23 mouse cellular contexts compared by ENCODE assay signal in genomic region chr10:93356122-93356521, GRCm38 (mm10). TPM values are rescaled to one million over a fixed set of nuclear protein-coding genes. Genes with fewer than 3 reads are reported as not detected.
A peak's percentile ranks its signal among the peaks of the same experiment; 100 is the strongest.
DNase-seq lines count a peak whose midpoint lies in the region; ATAC-seq and TF ChIP-seq lines count a peak whose summit lies in the region.
"Had no signal": no experiment of that assay in that cellular context is flagged by ENCODE, and none has a peak within 500 bp of the region (broad histone marks: within the 10 kb centered on the region; RNA-seq: fewer than 3 reads in every experiment).

No protein-coding gene starts in this region.

- in situ Hi-C loops in CH12.LX (cut with MboI; ENCODE audit: low pct_ligation_motif_present, low pct_unique_long_range_greater_than_20kb, low sequenced_read_pairs): loop anchor here (10.0 kb wide), 2 partner anchors 61 to 191 kb away; partner anchors contain the start of gene Cdk17

- WGBS in heart, postnatal 0 days: 77% methylated on average over 9 of the region's 9 CpGs
- WGBS in heart, adult 2 months: 81% methylated on average over 9 of the region's 9 CpGs

- no peak for TF ChIP-seq POLR2A in heart, adult 2 months (IDR thresholded peaks at IDR 0.05; ENCODE audit: insufficient read depth, low read depth, low read length)
- TF ChIP-seq POLR2A in CH12.LX (IDR thresholded peaks at IDR 0.05; ENCODE audit: low read depth, low read length): peak; percentile 54

- H3K4me2 ChIP-seq in heart, postnatal 0 days (ENCODE audit: low read depth, low read length): no peak overlapping the region
- peak overlapping the region; percentile 37 for H3K4me2 ChIP-seq in CH12.LX (ENCODE audit: insufficient read depth, low read depth, poor library complexity, severe bottlenecking)
- H3K4me2 ChIP-seq: hindbrain, embryonic 14.5 days; limb, embryonic 13.5 days; liver, embryonic 13.5 days; lung, embryonic 15.5 days had no signal

- DNase-seq in heart, postnatal 0 days (ENCODE audit: low spot score): no peak
- no peak for DNase-seq in heart, adult 2 months
- DNase-seq in A20 (ENCODE audit: low read depth, low spot score): peak; percentile 60
- peak; percentile 91 for DNase-seq in CH12.LX (ENCODE audit: extremely low read depth)
- no peak for DNase-seq in gastrocnemius, postnatal 4 days (ENCODE audit: low spot score in 2 of 2)
- no peak for DNase-seq in adrenal gland, postnatal 4 days (ENCODE audit: low spot score in 2 of 2)
- DNase-seq in frontal cortex, postnatal 10 days (ENCODE audit: low spot score in 2 of 2): no peak
- DNase-seq: adrenal gland, postnatal 25 days; cerebellum, adult 18-20 months; gastrocnemius, postnatal 14 days; heart, postnatal 10 days; kidney, postnatal 10 days; layer of hippocampus, postnatal 36 days; liver, embryonic 13.5 days; lung, postnatal 4 days had no signal

- dilution Hi-C loops in CH12.LX (cut with MboI; ENCODE audit: extremely low pct_ligation_motif_present, extremely low pct_unique_long_range_greater_than_20kb, low sequenced_read_pairs): no loop called here

- H3K9ac ChIP-seq in heart, postnatal 0 days (replicated peaks; ENCODE audit: low read depth, low read length): no peak overlapping the region
- H3K9ac ChIP-seq in heart, adult 2 months (ENCODE audit: low read depth, low read length): no peak overlapping the region
- H3K9ac ChIP-seq in CH12.LX (ENCODE audit: insufficient read depth, low read depth): peak overlapping the region; percentile 86
- H3K9ac ChIP-seq: hindbrain, embryonic 14.5 days; limb, embryonic 13.5 days; liver, embryonic 13.5 days; lung, embryonic 15.5 days had no signal

- H3K79me2 ChIP-seq in heart, adult 2 months (replicated peaks; ENCODE audit: control insufficient read depth, insufficient read depth, low read length): no peaks in the 10 kb centered on the region
- no peaks in the 10 kb centered on the region for H3K79me2 ChIP-seq in CH12.LX (replicated peaks; ENCODE audit: control insufficient read depth, extremely low read depth, insufficient read depth, poor library complexity, severe bottlenecking)

- no peak for TF ChIP-seq EP300 in heart, postnatal 0 days (IDR thresholded peaks at IDR 0.05; ENCODE audit: low read depth)
- TF ChIP-seq EP300 in heart, adult 2 months (IDR thresholded peaks at IDR 0.05; ENCODE audit: insufficient read depth, low read depth, low read length): no peak
- TF ChIP-seq EP300 in CH12.LX (IDR thresholded peaks at IDR 0.05; ENCODE audit: low read length): peak; percentile 66; the same call in 1 of the 2 replicates

- no peak for TF ChIP-seq CTCF in heart, postnatal 0 days (IDR thresholded peaks at IDR 0.05; ENCODE audit: low read depth)
- TF ChIP-seq CTCF in heart, adult 2 months (IDR thresholded peaks at IDR 0.05): no peak
- TF ChIP-seq CTCF in CH12.LX (conservative IDR thresholded peaks at IDR 0.05 in 1 of 2, IDR thresholded peaks at IDR 0.05 in 1 of 2; ENCODE audit: low read depth in 2 of 2, low read length in 2 of 2): no peak

- no peaks in the 10 kb centered on the region for H3K9me3 ChIP-seq in heart, postnatal 0 days (replicated peaks; ENCODE audit: control insufficient read depth, low read length)
- peaks cover under 1% of the 10 kb centered on the region for H3K9me3 ChIP-seq in CH12.LX (replicated peaks; ENCODE audit: low read length)
- H3K9me3 ChIP-seq: limb, embryonic 13.5 days; liver, embryonic 13.5 days; lung, embryonic 15.5 days had no signal

- no peak overlapping the region for H3K4me3 ChIP-seq in heart, postnatal 0 days (ENCODE audit: low read depth, low read length)
- no peak overlapping the region for H3K4me3 ChIP-seq in heart, adult 2 months
- H3K4me3 ChIP-seq in CH12.LX (replicated peaks in 1 of 3; ENCODE audit: low read depth in 2 of 3, low read length in 2 of 3, poor library complexity in 1 of 3): peak overlapping the region; percentile 26 to 46 (median 46)
- H3K4me3 ChIP-seq: limb, embryonic 13.5 days; liver, embryonic 13.5 days; lung, embryonic 15.5 days; myocyte had no signal

- no peak; the same call in none of the 2 replicates for TF ChIP-seq RAD21 in CH12.LX (IDR thresholded peaks at IDR 0.05; ENCODE audit: low read depth, low read length)

- intact Hi-C loops in heart, adult 2 months (cut with DNase I): no loop called here

- ATAC-seq in heart, postnatal 0 days (ENCODE audit: insufficient read depth, low read depth): no peak
- ATAC-seq in megakaryocyte, adult 5-6 weeks (ENCODE audit: poor library complexity, severe bottlenecking): peak; percentile 67
- ATAC-seq: forebrain, embryonic 14.5 days; intestine, embryonic 16.5 days; Patski had no signal

- no peaks in the 10 kb centered on the region for H3K36me3 ChIP-seq in heart, postnatal 0 days (replicated peaks; ENCODE audit: control insufficient read depth, insufficient read depth, low read length)
- H3K36me3 ChIP-seq in heart, adult 2 months (ENCODE audit: control insufficient read depth, insufficient read depth, low read length): no peaks in the 10 kb centered on the region
- no peaks in the 10 kb centered on the region for H3K36me3 ChIP-seq in CH12.LX (replicated peaks in 1 of 2; ENCODE audit: control insufficient read depth in 1 of 2, insufficient read depth in 1 of 2, low read length in 1 of 2)
- H3K36me3 ChIP-seq: limb, embryonic 13.5 days; liver, embryonic 13.5 days; lung, embryonic 15.5 days had no signal

- H3K27ac ChIP-seq in heart, postnatal 0 days (ENCODE audit: low read depth): 0 out of 2 replicates have a peak overlapping the region, but pooled peaks have one; percentile 30
- no peak overlapping the region for H3K27ac ChIP-seq in heart, adult 2 months
- peak overlapping the region; percentile 100 for H3K27ac ChIP-seq in CH12.LX (ENCODE audit: insufficient read depth, low read depth)
- H3K27ac ChIP-seq: hindbrain, embryonic 14.5 days; limb, embryonic 13.5 days; liver, embryonic 13.5 days had no signal

- peaks cover 4% of the 10 kb centered on the region; the same call in 1 of the 2 replicates for H3K4me1 ChIP-seq in heart, postnatal 0 days (ENCODE audit: control insufficient read depth, insufficient read depth)
- peaks cover 3% of the 10 kb centered on the region for H3K4me1 ChIP-seq in heart, adult 2 months (ENCODE audit: control insufficient read depth, insufficient read depth, low read length)
- H3K4me1 ChIP-seq in CH12.LX (ENCODE audit: control insufficient read depth in 1 of 2, insufficient read depth in 2 of 2): peaks cover 53 to 87% of the 10 kb centered on the region in 2 experiments
- H3K4me1 ChIP-seq: limb, embryonic 13.5 days; liver, embryonic 13.5 days; lung, embryonic 15.5 days had no signal

- H3K27me3 ChIP-seq in heart, postnatal 0 days (ENCODE audit: control insufficient read depth, insufficient read depth, low read length): no peaks in the 10 kb centered on the region
- H3K27me3 ChIP-seq in heart, adult 2 months (ENCODE audit: control insufficient read depth, insufficient read depth, low read length): no peaks in the 10 kb centered on the region
- H3K27me3 ChIP-seq in CH12.LX (replicated peaks): no peaks in the 10 kb centered on the region
- H3K27me3 ChIP-seq: limb, embryonic 13.5 days; liver, embryonic 13.5 days; lung, embryonic 15.5 days; Patski had no signal

TF ChIP-seq in CH12.LX, 34 proteins besides CTCF, POLR2A, EP300 and RAD21 (continues in another document):
- no peak for TF ChIP-seq RCOR1 (conservative IDR thresholded peaks at IDR 0.05; ENCODE audit: low read depth, low read length)
- peak; percentile 93 for TF ChIP-seq IRF4 (IDR thresholded peaks at IDR 0.05; ENCODE audit: low read depth, low read length)
- no peak; the same call in 1 of the 2 replicates for TF ChIP-seq MAZ (IDR thresholded peaks at IDR 0.05; ENCODE audit: low read depth, low read length)
- no peak; the same call in 1 of the 2 replicates for TF ChIP-seq ZMIZ1 (IDR thresholded peaks at IDR 0.05; ENCODE audit: low read depth, low read length)
- TF ChIP-seq KAT2A (IDR thresholded peaks at IDR 0.05; ENCODE audit: insufficient replicate concordance, low read length): no peak
- TF ChIP-seq PAX5 (IDR thresholded peaks at IDR 0.05; ENCODE audit: low read length): no peak
- 0 out of 2 replicates have a peak, but pooled peaks have one; percentile 56 for TF ChIP-seq NELFE (IDR thresholded peaks at IDR 0.05; ENCODE audit: low read depth, low read length)
- TF ChIP-seq NRF1 (IDR thresholded peaks at IDR 0.05; ENCODE audit: low read depth, low read length): no peak; the same call in 1 of the 2 replicates
- no peak for TF ChIP-seq MXI1 (IDR thresholded peaks at IDR 0.05; ENCODE audit: low read depth, low read length)
- peak; percentile 39; the same call in 1 of the 2 replicates for TF ChIP-seq TBP (conservative IDR thresholded peaks at IDR 0.05; ENCODE audit: low read depth, low read length)
- TF ChIP-seq SIN3A (IDR thresholded peaks at IDR 0.05; ENCODE audit: low read length): no peak
- TF ChIP-seq USF1 (IDR thresholded peaks at IDR 0.05; ENCODE audit: low read depth, low read length): no peak
- no peak; the same call in 1 of the 2 replicates for TF ChIP-seq MEF2A (IDR thresholded peaks at IDR 0.05; ENCODE audit: borderline replicate concordance, low read depth, low read length)
- TF ChIP-seq ZC3H11A (IDR thresholded peaks at IDR 0.05; ENCODE audit: low read depth, low read length): no peak
- TF ChIP-seq ELF1 (IDR thresholded peaks at IDR 0.05; ENCODE audit: low read depth, low read length): peak; percentile 81
- TF ChIP-seq HCFC1 (IDR thresholded peaks at IDR 0.05; ENCODE audit: low read depth, low read length): no peak; the same call in 1 of the 2 replicates
- TF ChIP-seq ZKSCAN1 (IDR thresholded peaks at IDR 0.05; ENCODE audit: borderline replicate concordance, low read depth, low read length): no peak
- TF ChIP-seq E2F4 (IDR thresholded peaks at IDR 0.05; ENCODE audit: insufficient replicate concordance, low read depth, low read length): no peak
- TF ChIP-seq ETS1 (conservative IDR thresholded peaks at IDR 0.05; ENCODE audit: low read depth, low read length): peak; percentile 84
- no peak for TF ChIP-seq CHD1 (IDR thresholded peaks at IDR 0.05; ENCODE audit: low read depth, low read length)
- TF ChIP-seq JUND (conservative IDR thresholded peaks at IDR 0.05; ENCODE audit: low read depth, low read length): no peak
- no peak for TF ChIP-seq ZNF384 (IDR thresholded peaks at IDR 0.05; ENCODE audit: low read depth, low read length)

RNA-seq across cellular contexts. Expression of gene Elk3, which starts 45.2 kb away (rescaled TPM):
- 45.0 and 47.3 TPM in 2 replicates for total RNA-seq in heart, postnatal 0 days (2014; rRNA removed; ENCODE audit: low replicate concordance)
- polyA plus RNA-seq in heart, postnatal 0 days (2015; fragmentation: Nextera tagmentation; extraction: Ambion mirVana): 31.0 and 34.4 TPM in 2 replicates
- total RNA-seq in heart, adult 2 months (2021): 10 to 100 TPM; 33.8 to 39.4 TPM
- polyA plus RNA-seq in heart, adult 2 months (2012; rRNA removed): 31.9 and 32.1 TPM in 2 replicates
- total RNA-seq in CH12.LX (2012; rRNA removed) (22.3 and 25.8 TPM in 2 replicates), CH12.LX (2014; rRNA removed) (20.1 and 25.3 TPM in 2 replicates)
- polyA plus RNA-seq in CH12.LX (2012; ENCODE audit: insufficient read length, low read depth): 35.6 and 37.0 TPM in 2 replicates
- 27.1 and 29.4 TPM in 2 replicates for total RNA-seq in megakaryocyte, adult 5-6 weeks (2015)
- total RNA-seq in megakaryocyte, adult 5-6 weeks (2017): 19.8 and 22.6 TPM in 2 replicates
- 10 to 100 TPM; 63.4 to 64.4 TPM for total RNA-seq in gastrocnemius, postnatal 4 days (2021)
- 10 to 100 TPM; 71.3 to 72.3 TPM for total RNA-seq in adrenal gland, postnatal 4 days (2021)

Comparison
In these comparisons a context has a peak if more than half of its experiments do, and no peak if none do; other contexts are left out.
1. DNase-seq: peak in A20 (single experiment) and CH12.LX (single experiment); none in heart, postnatal 0 days (single experiment), heart, adult 2 months (0 of 2), gastrocnemius, postnatal 4 days (0 of 2), adrenal gland, postnatal 4 days (0 of 2) and frontal cortex, postnatal 10 days (0 of 2).
2. H3K4me3 ChIP-seq: peak in CH12.LX (3 of 3); none in heart, postnatal 0 days (single experiment) and heart, adult 2 months (single experiment).